Mouse (Mus musculus) MEL (cell line): ENCODE results near the gene Irf3. TPM values are rescaled to one million over a fixed set of nuclear protein-coding genes. Genes with fewer than 3 reads are reported as not detected.
A peak's percentile ranks its signal among the peaks of the same experiment; 100 is the strongest.

ENCODE experiments used
- DNase-seq: peaks from one replicate; pipeline ENCODE4 v3.0.0; 2011; ENCODE audit warnings: low read depth, low spot score
- H3K27ac ChIP-seq: 2 replicates; pipeline ENCODE4 v1.5.1; 2012; ENCODE audit warnings: low read depth, mild to moderate bottlenecking, control low read depth, low read length, moderate library complexity; ENCODE audit not compliant: control insufficient read depth
- H3K27me3 ChIP-seq, 2 experiments: fragments of 150-350 bp in 1 of 2; sonication (generic) in 1 of 2; 2 replicates each; pipeline ENCODE4 v1.6.1; 2012; ENCODE audit warnings: low read length in 2 of 2, mild to moderate bottlenecking in 2 of 2, improper control_type of control experiment in 1 of 2, moderate library complexity in 1 of 2; ENCODE audit not compliant: insufficient read depth in 2 of 2, control insufficient read depth in 1 of 2
- H3K36me3 ChIP-seq, 2 experiments: 2 replicates each; pipeline ENCODE4 v1.6.1; 2012 to 2014; ENCODE audit warnings: low read length in 2 of 2, improper control_type of control experiment in 1 of 2, inconsistent platforms in 1 of 2, mild to moderate bottlenecking in 1 of 2; ENCODE audit not compliant: insufficient read depth in 2 of 2, control insufficient read depth in 1 of 2
- H3K4me1 ChIP-seq, 2 experiments: fragments of 150-350 bp in 1 of 2; sonication (generic) in 1 of 2; 2 replicates each; pipeline ENCODE4 v1.6.1; 2012; ENCODE audit warnings: low read length in 2 of 2, improper control_type of control experiment in 1 of 2, mild to moderate bottlenecking in 1 of 2; ENCODE audit not compliant: insufficient read depth in 2 of 2, control insufficient read depth in 1 of 2
- H3K4me3 ChIP-seq, 2 experiments: fragments of 150-350 bp in 1 of 2; sonication (generic) in 1 of 2; 2 replicates each; pipeline ENCODE4 v1.5.1; 2012; ENCODE audit warnings: low read depth in 2 of 2, low read length in 2 of 2, mild to moderate bottlenecking in 2 of 2, moderate library complexity in 2 of 2, control low read depth in 1 of 2, improper control_type of control experiment in 1 of 2; ENCODE audit not compliant: control insufficient read depth in 1 of 2, insufficient read depth in 1 of 2
- H3K79me2 ChIP-seq: 2 replicates; pipeline ENCODE4 v1.6.1; 2012; ENCODE audit warnings: mild to moderate bottlenecking, low read length, moderate library complexity; ENCODE audit not compliant: control insufficient read depth, poor library complexity, insufficient read depth
- H3K9ac ChIP-seq: 2 replicates; pipeline ENCODE4 v1.6.1; 2012; ENCODE audit warnings: low read depth, mild to moderate bottlenecking, control low read depth, low read length, moderate library complexity; ENCODE audit not compliant: control insufficient read depth, poor library complexity, severe bottlenecking
- H3K9me3 ChIP-seq: fragments of 150-350 bp; sonication (generic); replicated peaks from 2 replicates; pipeline ENCODE4 v1.6.1; 2012; ENCODE audit warnings: mild to moderate bottlenecking, low read length, improper control_type of control experiment, moderate library complexity; ENCODE audit not compliant: insufficient read depth
- BHLHE40 ChIP-seq: IDR thresholded peaks from 2 replicates; pipeline ENCODE4 v1.6.1; 2012; ENCODE audit warnings: low read depth, mild to moderate bottlenecking, inconsistent platforms, low read length, improper control_type of control experiment, borderline replicate concordance
- CHD1 ChIP-seq: IDR thresholded peaks from 2 replicates; pipeline ENCODE4 v1.6.1; 2012; ENCODE audit warnings: low read depth, mild to moderate bottlenecking, inconsistent platforms, low read length, improper control_type of control experiment
- CTCF ChIP-seq, 3 experiments: IDR thresholded peaks in 2 of 3; conservative IDR thresholded peaks in 1 of 3; 2 replicates each; pipeline ENCODE4 v1.5.1; 2011 to 2012; ENCODE audit warnings: low read length in 3 of 3, low read depth in 2 of 3, mild to moderate bottlenecking in 2 of 3, improper control_type of control experiment in 1 of 3, inconsistent platforms in 1 of 3, mixed read lengths in 1 of 3, moderate library complexity in 1 of 3; ENCODE audit not compliant: control insufficient read depth in 1 of 3, insufficient read depth in 1 of 3, poor library complexity in 1 of 3, severe bottlenecking in 1 of 3
- ELF1 ChIP-seq: IDR thresholded peaks from 2 replicates; pipeline ENCODE4 v1.6.1; 2014; ENCODE audit warnings: low read depth, mild to moderate bottlenecking, inconsistent platforms, low read length, improper control_type of control experiment, moderate library complexity
- GABPA ChIP-seq: IDR thresholded peaks from 2 replicates; pipeline ENCODE4 v1.6.1; 2012; ENCODE audit warnings: low read depth, mild to moderate bottlenecking, inconsistent platforms, low read length, improper control_type of control experiment, moderate library complexity
- GATA1 ChIP-seq: IDR thresholded peaks from 2 replicates; pipeline ENCODE4 v1.6.1; 2011; ENCODE audit warnings: low read depth, low read length, improper control_type of control experiment
- JUND ChIP-seq: IDR thresholded peaks from 2 replicates; pipeline ENCODE4 v1.6.1; 2011; ENCODE audit warnings: low read depth, mild to moderate bottlenecking, improper control_type of control experiment, low read length
- KAT2A ChIP-seq: conservative IDR thresholded peaks from 2 replicates; pipeline ENCODE4 v1.6.1; 2012; ENCODE audit warnings: low read depth, low read length, improper control_type of control experiment, inconsistent platforms
- MAFK ChIP-seq: IDR thresholded peaks from 2 replicates; pipeline ENCODE4 v1.6.1; 2011; ENCODE audit warnings: low read depth, mild to moderate bottlenecking, low read length, improper control_type of control experiment, borderline replicate concordance
- MAX ChIP-seq: IDR thresholded peaks from 2 replicates; pipeline ENCODE4 v1.6.1; 2011; ENCODE audit warnings: low read length, improper control_type of control experiment
- MAZ ChIP-seq: IDR thresholded peaks from 2 replicates; pipeline ENCODE4 v1.6.1; 2012; ENCODE audit warnings: low read depth, mild to moderate bottlenecking, inconsistent platforms, low read length, improper control_type of control experiment
- MEF2A ChIP-seq: IDR thresholded peaks from 2 replicates; pipeline ENCODE4 v1.6.1; 2014; ENCODE audit warnings: low read depth, mild to moderate bottlenecking, inconsistent platforms, low read length, improper control_type of control experiment; ENCODE audit not compliant: poor library complexity, insufficient replicate concordance, severe bottlenecking; ENCODE audit errors: extremely low read depth
- MXI1 ChIP-seq: IDR thresholded peaks from 2 replicates; pipeline ENCODE4 v1.6.1; 2011; ENCODE audit warnings: mild to moderate bottlenecking, low read depth, low read length, improper control_type of control experiment
- MYC ChIP-seq: IDR thresholded peaks from 2 replicates; pipeline ENCODE4 v1.6.1; 2011; ENCODE audit warnings: low read depth, mild to moderate bottlenecking, low read length, improper control_type of control experiment, moderate library complexity
- NELFE ChIP-seq: IDR thresholded peaks from 2 replicates; pipeline ENCODE4 v1.6.1; 2011; ENCODE audit warnings: low read depth, low read length, improper control_type of control experiment
- NRF1 ChIP-seq: IDR thresholded peaks from 2 replicates; pipeline ENCODE4 v1.6.1; 2014; ENCODE audit warnings: low read depth, mild to moderate bottlenecking, inconsistent platforms, low read length, improper control_type of control experiment, moderate library complexity; ENCODE audit not compliant: poor library complexity, insufficient read depth, severe bottlenecking
- POLR2A ChIP-seq, 2 experiments: IDR thresholded peaks; 2 replicates each; pipeline ENCODE4 v1.6.1; 2011 to 2012; ENCODE audit warnings: low read length in 2 of 2, mild to moderate bottlenecking in 2 of 2, control low read depth in 1 of 2, improper control_type of control experiment in 1 of 2, low read depth in 1 of 2, moderate library complexity in 1 of 2; ENCODE audit not compliant: control insufficient read depth in 1 of 2, insufficient read depth in 1 of 2, poor library complexity in 1 of 2
- POLR2AphosphoS2 ChIP-seq: IDR thresholded peaks from 2 replicates; pipeline ENCODE4 v1.6.1; 2011; ENCODE audit warnings: low read length, improper control_type of control experiment
- POLR2AphosphoS5 ChIP-seq: IDR thresholded peaks from 2 replicates; pipeline ENCODE4 v1.6.1; 2012; ENCODE audit warnings: low read depth, borderline replicate concordance, mild to moderate bottlenecking, inconsistent platforms, low read length, moderate library complexity, mixed read lengths
- RAD21 ChIP-seq: IDR thresholded peaks from 2 replicates; pipeline ENCODE4 v1.6.1; 2011; ENCODE audit warnings: mild to moderate bottlenecking, low read depth, low read length, improper control_type of control experiment
- SIN3A ChIP-seq: IDR thresholded peaks from 2 replicates; pipeline ENCODE4 v1.6.1; 2012; ENCODE audit warnings: low read length, improper control_type of control experiment, inconsistent platforms
- TAL1 ChIP-seq: IDR thresholded peaks from 2 replicates; pipeline ENCODE4 v1.6.1; 2012; ENCODE audit warnings: mild to moderate bottlenecking, inconsistent platforms, low read length, moderate library complexity, mixed read lengths
- TBP ChIP-seq: IDR thresholded peaks from 2 replicates; pipeline ENCODE4 v1.8.0; 2011; ENCODE audit warnings: low read depth, low read length, improper control_type of control experiment
- TCF12 ChIP-seq: IDR thresholded peaks from 2 replicates; pipeline ENCODE4 v1.6.1; 2014; ENCODE audit warnings: low read depth, mild to moderate bottlenecking, inconsistent platforms, low read length, improper control_type of control experiment, moderate library complexity
- UBTF ChIP-seq: IDR thresholded peaks from 2 replicates; pipeline ENCODE4 v1.6.1; 2012; ENCODE audit warnings: low read depth, mild to moderate bottlenecking, inconsistent platforms, low read length, improper control_type of control experiment, moderate library complexity, borderline replicate concordance; ENCODE audit not compliant: insufficient read depth
- ZC3H11A ChIP-seq: IDR thresholded peaks from 2 replicates; pipeline ENCODE4 v1.6.1; 2012; ENCODE audit warnings: low read depth, mild to moderate bottlenecking, inconsistent platforms, low read length, improper control_type of control experiment
- ZKSCAN1 ChIP-seq: IDR thresholded peaks from 2 replicates; pipeline ENCODE4 v1.6.1; 2012; ENCODE audit warnings: low read depth, mild to moderate bottlenecking, inconsistent platforms, low read length, improper control_type of control experiment, moderate library complexity
- ZMIZ1 ChIP-seq: IDR thresholded peaks from 2 replicates; pipeline ENCODE4 v1.6.1; 2012; ENCODE audit warnings: low read depth, mild to moderate bottlenecking, inconsistent platforms, low read length, improper control_type of control experiment, moderate library complexity
- ZNF384 ChIP-seq: IDR thresholded peaks from 2 replicates; pipeline ENCODE4 v1.6.1; 2012; ENCODE audit warnings: low read depth, mild to moderate bottlenecking, inconsistent platforms, low read length, improper control_type of control experiment
- polyA plus RNA-seq, 2 experiments: library from polyadenylated mRNA; stranded (reverse) in 1 of 2; unstranded in 1 of 2; fragments of >175 nt in 1 of 2; fragments of >200 nt in 1 of 2; gene quantifications; 2 replicates each; pipeline versions ENCODE4 v1.2.1 to v1.2.4; 2012; ENCODE audit warnings: low replicate concordance in 2 of 2, low read depth in 1 of 2; ENCODE audit not compliant: insufficient read length in 2 of 2, insufficient read depth in 1 of 2, missing spikeins in 1 of 2
- total RNA-seq: library from RNA; depleted of rRNA; stranded (reverse); fragments of 300-350 nt; gene quantifications from 2 replicates; pipeline ENCODE4 v1.2.3, GENCODE M21; 2012

Gene Irf3
- total and polyA plus RNA-seq, 3 experiments: 82.1 to 83.4 TPM; not detected in 1

DNA sequence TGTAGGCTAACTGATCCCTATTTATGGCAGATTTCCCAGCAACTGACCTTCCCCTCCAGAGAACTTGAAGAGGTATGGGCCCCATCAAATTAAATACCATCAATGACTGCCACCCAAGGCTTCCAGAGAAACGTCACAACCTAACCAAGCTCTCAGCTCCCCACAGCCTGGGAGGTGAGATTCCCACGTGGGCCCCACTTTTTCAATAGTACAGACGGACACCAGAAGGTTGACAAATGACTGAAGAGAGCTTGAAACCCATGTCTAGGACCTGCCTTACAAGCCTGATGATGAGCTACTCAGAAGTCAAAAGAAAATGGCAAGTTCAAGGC is 12.6 kb upstream of the Irf3 start:
- no peak for DNase-seq
- peaks cover 10 to 12% of the 10 kb centered on the region in 2 experiments for H3K36me3 ChIP-seq
- peaks cover 45% of the 10 kb centered on the region for H3K79me2 ChIP-seq
- peaks cover 0 to 11% of the 10 kb centered on the region in 2 experiments; a peak in 3 of 4 replicates for H3K4me1 ChIP-seq
- H3K4me3 ChIP-seq: peak overlapping the region; percentile 72 to 99
- peak overlapping the region; percentile 99 for H3K9ac ChIP-seq
- no peak overlapping the region for H3K27ac ChIP-seq
- no peaks in the 10 kb centered on the region for H3K27me3 ChIP-seq
- no peaks in the 10 kb centered on the region for H3K9me3 ChIP-seq
- TF ChIP-seq GATA1 (no peak), POLR2A (IDR thresholded peaks at IDR 0.05; ENCODE audit: control insufficient read depth in 1 of 2, insufficient read depth in 1 of 2, low read depth in 1 of 2, low read length in 2 of 2, poor library complexity in 1 of 2) (no peak), ZNF384 (no peak), TCF12 (no peak), ZMIZ1 (no peak)

DNA sequence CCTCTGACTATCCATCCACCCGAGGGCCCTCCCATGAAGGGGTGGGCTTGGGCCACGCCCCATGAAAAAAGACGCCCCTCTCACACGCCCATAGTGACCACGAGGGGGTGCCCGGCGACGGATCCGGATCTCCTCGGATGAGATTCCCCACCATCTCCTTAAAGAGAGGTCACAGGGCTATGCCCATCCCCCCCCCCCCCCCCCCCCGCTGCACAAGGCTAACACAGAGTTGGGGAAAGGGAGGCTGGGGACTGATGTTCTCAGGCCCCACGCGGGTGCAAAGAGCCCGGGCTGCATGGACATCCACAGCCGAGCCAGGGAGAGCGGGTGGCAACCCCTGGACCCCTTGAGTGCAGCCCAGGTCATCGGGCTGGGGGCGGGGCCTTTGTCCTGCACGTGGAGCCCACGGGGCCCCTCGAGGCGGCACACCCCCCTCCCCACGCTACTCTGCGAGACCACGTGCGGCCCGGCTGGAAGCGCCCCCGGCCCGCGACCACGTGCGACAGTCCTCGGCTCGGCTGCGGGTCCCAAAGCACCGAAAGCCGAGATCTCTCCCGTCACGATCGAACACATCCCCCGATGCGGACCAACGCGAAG is 11.8 kb upstream of the Irf3 start:
- peak; percentile 74 for DNase-seq
- H3K4me1 ChIP-seq: peaks cover 0 to 11% of the 10 kb centered on the region in 2 experiments; a peak in 3 of 4 replicates
- TF ChIP-seq GABPA (no peak), TBP (no peak), RAD21 (no peak), CHD1 (0 out of 2 replicates have a peak, but pooled peaks have one; percentile 47), NRF1 (no peak), MAZ (no peak), ZKSCAN1 (no peak), MAFK (no peak), MXI1 (peak; percentile 95), KAT2A (no peak), MAX (peak; percentile 94), JUND (no peak), ZC3H11A (no peak), POLR2A (IDR thresholded peaks at IDR 0.05; ENCODE audit: control insufficient read depth in 1 of 2, insufficient read depth in 1 of 2, low read depth in 1 of 2, low read length in 2 of 2, poor library complexity in 1 of 2) (no peak), POLR2AphosphoS5 (no peak), UBTF (no peak), BHLHE40 (no peak; the same call in 1 of the 2 replicates), ZNF384 (no peak), MYC (peak; percentile 93), ZMIZ1 (no peak), POLR2AphosphoS2 (peak; percentile 20; the same call in 1 of the 2 replicates), SIN3A (peak; percentile 72; the same call in 1 of the 2 replicates), TCF12 (no peak), CTCF (IDR thresholded peaks at IDR 0.05 in 2 of 3, conservative IDR thresholded peaks at IDR 0.05 in 1 of 3; ENCODE audit: control insufficient read depth in 1 of 3, insufficient read depth in 1 of 3, low read depth in 2 of 3, low read length in 3 of 3, poor library complexity in 1 of 3, severe bottlenecking in 1 of 3) (peak in 2 of 3 experiments; percentile 32 to 51; a peak in 3 of 6 replicates), GATA1 (no peak), MEF2A (no peak), ELF1 (no peak), NELFE (no peak), TAL1 (no peak)

More for the DNA sequence above, 11.8 kb upstream of the Irf3 start:
- Histone ChIP-seq H3K27me3 (no peaks in the 10 kb centered on the region), H3K36me3 (peaks cover 9 to 10% of the 10 kb centered on the region in 2 experiments), H3K9ac (peak overlapping the region; percentile 99), H3K27ac (peak overlapping the region; percentile 86), H3K4me3 (peak overlapping the region; percentile 72 to 99), H3K79me2 (peaks cover 45% of the 10 kb centered on the region), H3K9me3 (no peaks in the 10 kb centered on the region)
